Mouse (Mus musculus) liver, postnatal 0 days (tissue): ENCODE results near the gene Atp6v1c2. TPM values are rescaled to one million over a fixed set of nuclear protein-coding genes. Genes with fewer than 3 reads are reported as not detected.

ENCODE experiments used
- ATAC-seq: fragments of 200-750 bp; cut with Nextera tagmentation; 2 replicates; pipeline ENCODE4 v1.8.0; 2017; ENCODE audit warnings: mild to moderate bottlenecking, moderate library complexity
- DNase-seq: peaks from one replicate; pipeline ENCODE4 v3.0.0-alpha.2; 2016
- H3K27ac ChIP-seq: fragments of 300-500 bp; sonication (generic); 2 replicates; pipeline ENCODE4 v1.5.1; 2014; ENCODE audit warnings: antibody characterized with exemption, moderate library complexity, mild to moderate bottlenecking, low read depth
- H3K27me3 ChIP-seq: fragments of 300-500 bp; sonication (generic); 2 replicates; pipeline ENCODE4 v1.6.1; 2014; ENCODE audit warnings: low read length, control low read depth, mixed read lengths; ENCODE audit not compliant: insufficient read depth
- H3K36me3 ChIP-seq: fragments of 300-500 bp; sonication (generic); replicated peaks from 2 replicates; pipeline ENCODE4 v1.6.1; 2014; ENCODE audit warnings: mild to moderate bottlenecking, control low read depth, low read length, moderate library complexity, mixed read lengths; ENCODE audit not compliant: insufficient read depth
- H3K4me1 ChIP-seq: fragments of 300-500 bp; sonication (generic); 2 replicates; pipeline ENCODE4 v1.6.1; 2014; ENCODE audit warnings: antibody characterized with exemption, mild to moderate bottlenecking, control low read depth; ENCODE audit not compliant: insufficient read depth
- H3K4me2 ChIP-seq: fragments of 300-500 bp; sonication (generic); 2 replicates; pipeline ENCODE4 v1.6.1; 2014; ENCODE audit warnings: low read depth, mild to moderate bottlenecking, low read length, moderate library complexity, mixed read lengths
- H3K4me3 ChIP-seq: fragments of 300-500 bp; sonication (generic); 2 replicates; pipeline ENCODE4 v1.5.1; 2014; ENCODE audit warnings: low read depth, low read length
- H3K9ac ChIP-seq: fragments of 300-500 bp; sonication (generic); replicated peaks from 2 replicates; pipeline ENCODE4 v1.6.1; 2014; ENCODE audit warnings: mild to moderate bottlenecking, moderate library complexity
- H3K9me3 ChIP-seq: fragments of 300-500 bp; sonication (generic); 2 replicates; pipeline ENCODE4 v1.6.1; 2016; ENCODE audit warnings: mild to moderate bottlenecking, control low read depth, low read length, mixed read lengths
- CTCF ChIP-seq: sonication (generic); IDR thresholded peaks from 2 replicates; pipeline ENCODE4 v1.5.1; 2016; ENCODE audit warnings: antibody characterized with exemption, low read depth
- EP300 ChIP-seq: IDR thresholded peaks from 2 replicates; pipeline ENCODE4 v1.6.1; 2016; ENCODE audit warnings: antibody characterized with exemption, low read depth, mild to moderate bottlenecking
- WGBS: fragments of 180-500 bp; shearing (Covaris S2); extraction: QIAGEN DNeasy Blood & Tissue Kit; methylation state at CpG from one replicate; pipeline ENCODE4 v1.1.7; 2014; ENCODE audit not compliant: insufficient replicate concordance; 5-methylcytosine and 5-hydroxymethylcytosine counted together
- polyA plus RNA-seq: library from polyadenylated mRNA; unstranded; fragments of >200 nt; fragmentation: Nextera tagmentation; extraction: Ambion mirVana; gene quantifications from 2 replicates; pipeline ENCODE4 v1.2.1, GENCODE M21; 2015

Gene Atp6v1c2
- polyA plus RNA-seq, 1 experiment from 2014 or later, result 0.18 TPM

DNA sequence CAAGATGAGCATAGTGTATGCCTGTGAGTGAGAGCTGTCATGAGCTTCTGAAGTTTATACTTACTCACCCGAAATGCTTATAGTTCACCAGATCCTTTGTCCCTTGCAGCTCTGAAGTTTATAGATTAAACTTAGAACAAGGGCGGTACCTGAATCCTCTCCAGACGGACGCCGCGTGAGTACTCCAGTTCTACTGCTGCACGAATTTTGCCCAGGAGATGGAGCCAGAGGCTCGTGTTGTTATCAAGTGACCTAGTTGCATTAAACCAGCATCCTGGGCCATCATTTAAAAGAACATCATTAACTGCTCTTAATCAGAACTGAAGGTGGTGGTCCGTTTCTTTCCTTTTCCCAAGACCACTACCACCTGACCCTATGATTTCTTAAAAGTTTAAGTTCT, 29.8 kb upstream of the Atp6v1c2 start:
- no peaks in the 10 kb centered on the region for H3K9me3 ChIP-seq
- no peak overlapping the region for H3K4me2 ChIP-seq
- ATAC-seq, result no peak
- H3K36me3 ChIP-seq, result peaks cover 63% of the 10 kb centered on the region
- no peak overlapping the region for H3K9ac ChIP-seq
- H3K4me1 ChIP-seq, result no peaks in the 10 kb centered on the region
- WGBS, result 84% methylated on average over 9 of the region's 9 CpGs
- TF ChIP-seq CTCF (peak; percentile 37; the same call in 1 of the 2 replicates), EP300 (no peak)
- H3K27me3 ChIP-seq, result no peaks in the 10 kb centered on the region
- H3K4me3 ChIP-seq, result no peak overlapping the region
- H3K27ac ChIP-seq, result no peak overlapping the region
- DNase-seq, result no peak

DNA sequence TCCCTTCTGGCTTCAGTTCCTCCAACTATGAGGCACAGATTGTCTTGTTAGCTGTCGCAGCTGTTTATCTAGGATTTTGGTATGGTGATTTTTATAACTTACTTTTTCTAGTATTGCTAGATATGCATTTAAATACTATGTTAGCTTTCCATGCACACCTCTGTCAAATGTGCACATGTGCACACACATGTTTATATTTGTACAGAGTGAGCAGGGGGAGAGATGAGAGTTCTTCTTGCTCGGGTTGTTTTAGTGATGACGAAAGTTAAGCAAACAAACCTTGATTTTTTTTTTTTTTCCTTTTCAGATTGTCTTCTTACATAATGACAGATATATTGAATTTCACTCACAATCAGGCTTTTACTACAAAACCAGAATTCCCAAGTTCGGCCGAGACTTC, 28.6 kb upstream of the Atp6v1c2 start:
- Histone ChIP-seq H3K4me1 (no peaks in the 10 kb centered on the region), H3K4me2 (no peak overlapping the region), H3K9ac (no peak overlapping the region), H3K9me3 (no peaks in the 10 kb centered on the region), H3K27ac (no peak overlapping the region), H3K27me3 (no peaks in the 10 kb centered on the region), H3K36me3 (peaks cover 64% of the 10 kb centered on the region), H3K4me3 (no peak overlapping the region)
- DNase-seq (no peak), ATAC-seq (peak; percentile 56; the same call in 1 of the 2 replicates)
- TF ChIP-seq CTCF, result no peak
- TF ChIP-seq EP300, result no peak
- 77% methylated on average over 5 of the region's 5 CpGs for WGBS

DNA sequence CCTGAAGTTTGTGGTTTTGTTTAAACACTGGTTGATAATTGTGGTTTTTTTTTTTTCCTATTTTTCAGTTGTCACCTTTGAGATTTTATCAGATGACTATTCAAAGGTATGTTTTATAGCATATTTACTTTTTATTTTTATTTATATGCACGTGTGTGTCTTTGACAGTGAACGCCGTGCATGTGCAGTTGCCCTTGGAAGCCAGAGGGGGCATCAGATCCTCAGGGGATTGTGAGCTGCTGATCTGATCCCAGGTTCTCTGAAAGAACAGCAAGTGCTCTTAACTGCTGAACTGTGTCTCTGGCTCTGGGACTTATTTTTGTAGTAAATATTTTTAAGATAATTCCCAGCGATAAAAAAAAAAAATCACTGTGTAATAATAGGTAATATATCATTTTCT, 27.7 kb upstream of the Atp6v1c2 start:
- Histone ChIP-seq H3K4me2 (no peak overlapping the region), H3K4me3 (no peak overlapping the region), H3K27ac (no peak overlapping the region), H3K9me3 (no peaks in the 10 kb centered on the region), H3K36me3 (peaks cover 60% of the 10 kb centered on the region), H3K27me3 (no peaks in the 10 kb centered on the region), H3K4me1 (no peaks in the 10 kb centered on the region), H3K9ac (no peak overlapping the region)
- WGBS, result 78% methylated on average over 4 of the region's 4 CpGs
- TF ChIP-seq EP300 (no peak), CTCF (peak; percentile 43)
- DNase-seq, result no peak
- no peak for ATAC-seq

DNA sequence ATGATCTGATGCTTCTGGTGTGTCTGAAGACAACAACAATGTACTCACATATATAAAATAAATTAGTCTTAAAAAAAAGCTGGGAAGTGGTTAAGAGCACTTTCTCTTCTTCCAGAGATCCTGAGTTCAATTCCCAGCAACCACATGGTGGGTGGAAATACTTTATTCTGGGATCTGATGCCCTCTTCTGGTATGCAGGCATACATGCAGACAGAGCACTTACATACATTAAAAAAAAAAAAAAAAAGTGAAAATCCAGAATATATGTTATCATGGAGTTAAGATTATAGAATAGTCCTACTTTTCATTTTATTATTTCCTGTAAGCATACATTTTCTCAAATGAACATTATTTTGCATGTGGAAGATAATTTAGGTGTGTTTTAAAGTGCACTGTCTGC, 20.9 kb upstream of the Atp6v1c2 start:
- H3K9me3 ChIP-seq, result no peaks in the 10 kb centered on the region
- H3K4me1 ChIP-seq, result peaks cover 12% of the 10 kb centered on the region
- TF ChIP-seq CTCF (peak; percentile 39), EP300 (no peak)
- no peak for DNase-seq
- H3K9ac ChIP-seq, result no peak overlapping the region
- no peak overlapping the region for H3K4me3 ChIP-seq
- H3K4me2 ChIP-seq, result no peak overlapping the region
- H3K36me3 ChIP-seq, result peaks cover 23% of the 10 kb centered on the region
- ATAC-seq, result no peak
- H3K27ac ChIP-seq, result no peak overlapping the region
- H3K27me3 ChIP-seq, result no peaks in the 10 kb centered on the region

DNA sequence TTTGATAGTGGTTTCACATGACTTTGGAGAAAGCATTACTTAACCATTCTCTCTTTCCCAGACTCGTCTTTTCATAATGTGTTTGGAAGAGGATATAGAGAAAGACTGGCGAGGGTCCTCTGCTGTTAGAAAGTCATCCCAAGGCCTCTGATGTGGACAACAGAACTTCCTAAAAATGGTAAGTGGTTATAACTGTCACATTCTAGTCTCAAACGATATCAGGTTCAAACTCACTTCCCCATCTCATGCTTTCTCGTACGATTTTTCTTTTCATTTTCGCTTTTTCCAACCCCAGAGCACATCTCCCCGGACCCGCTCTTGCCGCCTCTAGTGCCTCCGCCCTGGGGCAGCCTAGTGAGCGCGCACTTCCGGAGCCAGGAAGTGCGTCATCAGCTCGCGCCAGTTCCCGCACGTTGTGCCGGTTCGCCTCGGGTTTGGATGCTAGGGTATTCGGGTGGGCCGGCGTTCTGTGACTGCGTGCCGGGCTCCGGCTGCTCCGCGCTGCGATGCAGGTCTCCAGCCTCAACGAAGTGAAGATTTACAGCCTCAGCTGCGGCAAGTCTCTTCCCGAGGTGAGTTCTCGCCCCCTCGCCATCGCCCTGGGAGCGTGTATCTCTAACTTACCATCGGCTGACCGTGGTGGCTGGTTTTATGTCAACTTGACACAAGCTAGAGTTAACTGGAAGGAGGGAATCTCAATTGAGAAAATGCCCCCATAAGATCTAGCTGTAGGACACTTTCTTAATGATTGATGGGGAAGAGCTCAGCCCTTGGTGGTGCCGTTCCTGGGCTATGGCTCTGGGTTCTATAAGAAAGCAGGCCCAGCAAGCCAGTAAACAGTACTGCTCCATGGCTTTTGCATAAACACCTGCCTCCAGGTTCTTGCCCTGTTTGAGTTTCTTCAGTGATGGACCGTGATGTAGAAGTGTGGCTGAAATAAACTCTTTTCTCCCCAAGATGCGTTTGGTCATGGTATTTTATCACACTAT, 19.2 kb upstream of the Atp6v1c2 start, which contains the start of gene Nol10:
Nol10 (plus strand) TSS at position 411 of the 989 bp plus-strand sequence.
- H3K4me3 ChIP-seq, result peak within 1 kb of the TSS; percentile 92
- peaks cover 10% of the 10 kb centered on the region for H3K36me3 ChIP-seq
- DNase-seq (peak; percentile 92), ATAC-seq (peak; percentile 98)
- peaks cover 12% of the 10 kb centered on the region for H3K4me1 ChIP-seq
- under 1% methylated on average over 42 of the region's 42 CpGs for WGBS
- peak; percentile 1; the same call in 1 of the 2 replicates for TF ChIP-seq CTCF
- no peak for TF ChIP-seq EP300
- no peaks in the 10 kb centered on the region for H3K9me3 ChIP-seq
- H3K27ac ChIP-seq, result peak within 1 kb of the TSS; percentile 59
- H3K9ac ChIP-seq, result peak within 1 kb of the TSS; percentile 81
- H3K4me2 ChIP-seq, result peak within 1 kb of the TSS; percentile 90
- no peaks in the 10 kb centered on the region for H3K27me3 ChIP-seq

DNA sequence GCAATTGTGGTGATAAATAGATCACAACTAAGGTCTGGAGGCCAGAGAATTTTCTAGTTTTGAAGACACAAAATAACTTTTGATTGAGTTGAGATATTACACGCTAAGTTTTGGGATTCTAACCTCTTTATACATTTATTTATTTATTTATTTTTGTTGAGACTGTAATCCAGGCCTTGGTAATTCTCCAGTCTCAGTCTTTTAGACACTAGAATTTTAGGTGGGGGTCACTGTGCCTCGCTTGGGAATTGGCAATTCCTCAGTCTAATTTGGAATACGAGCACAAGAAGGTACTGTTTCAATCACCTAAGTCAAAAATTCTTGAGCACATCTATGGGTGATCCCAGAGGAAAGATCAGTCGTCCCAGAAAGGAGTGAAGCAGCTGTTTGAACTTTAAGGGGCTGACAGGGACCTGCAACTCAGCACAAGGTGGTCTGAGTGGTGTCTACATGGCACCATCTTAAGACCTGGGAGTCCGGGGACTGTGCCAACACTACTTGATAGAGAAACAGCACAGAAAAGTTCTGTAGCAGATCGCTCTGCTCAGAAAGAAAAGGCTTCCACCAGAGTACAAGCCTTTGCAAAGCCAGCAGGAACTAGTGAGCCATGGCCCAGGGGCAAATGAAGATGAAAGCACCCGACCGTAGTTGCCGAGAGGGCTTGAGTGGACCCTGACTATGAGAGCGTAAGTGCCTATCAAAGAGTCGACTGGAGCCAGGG, 18.3 kb upstream of the Atp6v1c2 start:
- WGBS, result 35% methylated on average over 11 of the region's 11 CpGs
- H3K9ac ChIP-seq, result peak overlapping the region; percentile 81

More for the DNA sequence above, 18.3 kb upstream of the Atp6v1c2 start:
- Histone ChIP-seq H3K27ac (peak overlapping the region; percentile 59), H3K9me3 (no peaks in the 10 kb centered on the region), H3K4me1 (peaks cover 12% of the 10 kb centered on the region), H3K27me3 (no peaks in the 10 kb centered on the region), H3K36me3 (peaks cover 3% of the 10 kb centered on the region), H3K4me3 (peak overlapping the region; percentile 92), H3K4me2 (peak overlapping the region; percentile 90)
- ATAC-seq, result peak; percentile 68
- TF ChIP-seq CTCF (no peak), EP300 (no peak)
- DNase-seq, result peak; percentile 23
